Mouse (Mus musculus): ENCODE results near the gene Slc35f1.

DNA sequence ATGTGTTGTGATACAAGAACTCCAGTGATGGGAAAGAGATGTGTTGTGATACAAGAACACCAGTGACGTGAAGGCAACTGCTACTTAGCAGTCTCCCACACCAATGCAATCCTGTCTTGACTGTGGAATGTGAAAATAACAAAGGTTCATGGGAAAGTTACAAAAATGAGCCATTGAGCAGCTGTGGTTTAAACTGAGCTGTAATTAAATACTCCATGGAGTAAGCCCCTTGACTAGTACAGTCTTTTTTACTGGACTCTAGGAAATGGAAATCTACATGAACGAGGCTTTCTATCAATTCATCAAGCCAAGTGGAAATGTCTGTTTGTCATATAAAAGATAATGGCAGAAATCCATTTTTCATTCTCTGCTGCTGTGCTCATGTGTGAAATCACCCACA, 411.1 kb downstream of the Slc35f1 start:
- no peak for TF ChIP-seq USF1 (IDR thresholded peaks at IDR 0.05; ENCODE audit: low read depth)
- no peak for TF ChIP-seq MAX (IDR thresholded peaks at IDR 0.05)
- TF ChIP-seq CTCF (IDR thresholded peaks at IDR 0.05; ENCODE audit: control insufficient read depth, insufficient read depth, insufficient read length) = no peak
- TF ChIP-seq CEBPB (IDR thresholded peaks at IDR 0.05; ENCODE audit: low read depth) = no peak
